ENCODE assay signal across 24 mouse cellular contexts in genomic region chr7:93044788-93045187, GRCm38 (mm10). TPM values are rescaled to one million over a fixed set of nuclear protein-coding genes. Genes with fewer than 3 reads are reported as not detected.
DNase-seq lines count a peak whose midpoint lies in the region; ATAC-seq and TF ChIP-seq lines count a peak whose summit lies in the region.
"Had no signal": no experiment of that assay in that cellular context is flagged by ENCODE, and none has a peak within 500 bp of the region (broad histone marks: within the 10 kb centered on the region; RNA-seq: fewer than 3 reads in every experiment).

No protein-coding gene starts in this region.

- no peak for DNase-seq in forebrain, postnatal 0 days
- no peak for DNase-seq in forebrain, embryonic 14.5 days (ENCODE audit: low spot score)
- DNase-seq in MN1 (ENCODE audit: low spot score) = peak; percentile 38
- DNase-seq: adrenal gland, adult 2 months; adrenal gland, postnatal 10 days; adrenal gland, postnatal 25 days; B cell, adult 2 months; cerebellum, adult 11-12 months; cerebellum, adult 2 months; cerebellum, adult 9-10 months; cerebellum, postnatal 25 days; embryo, embryonic 11 days had no signal

- H3K36me3 ChIP-seq in forebrain, postnatal 0 days (ENCODE audit: insufficient read depth) = no peaks in the 10 kb centered on the region
- H3K36me3 ChIP-seq in forebrain, embryonic 14.5 days (ENCODE audit: control insufficient read depth, insufficient read depth, low read length) = no peaks in the 10 kb centered on the region
- H3K36me3 ChIP-seq in hindbrain, embryonic 13.5 days = no peaks in the 10 kb centered on the region
- no peaks in the 10 kb centered on the region for H3K36me3 ChIP-seq in hindbrain, embryonic 12.5 days
- H3K36me3 ChIP-seq: embryonic facial prominence, embryonic 13.5 days; embryonic facial prominence, embryonic 15.5 days; forebrain, embryonic 10.5 days; forebrain, embryonic 12.5 days; forebrain, embryonic 15.5 days; G1E had no signal

- no peak overlapping the region for H3K4me2 ChIP-seq in forebrain, postnatal 0 days (ENCODE audit: low read depth)
- no peak overlapping the region for H3K4me2 ChIP-seq in forebrain, embryonic 14.5 days (ENCODE audit: low read length)
- H3K4me2 ChIP-seq in hindbrain, embryonic 13.5 days = no peak overlapping the region
- no peak overlapping the region for H3K4me2 ChIP-seq in hindbrain, embryonic 12.5 days (replicated peaks)
- H3K4me2 ChIP-seq: embryonic facial prominence, embryonic 13.5 days; embryonic facial prominence, embryonic 15.5 days; forebrain, embryonic 12.5 days; forebrain, embryonic 15.5 days had no signal

- H3K27ac ChIP-seq in forebrain, postnatal 0 days (ENCODE audit: low read depth, low read length) = no peak overlapping the region
- no peak overlapping the region for H3K27ac ChIP-seq in forebrain, embryonic 14.5 days (ENCODE audit: low read depth, low read length)
- H3K27ac ChIP-seq in hindbrain, embryonic 13.5 days = peak overlapping the region; percentile 13; the same call in 1 of the 2 replicates
- no peak overlapping the region for H3K27ac ChIP-seq in hindbrain, embryonic 12.5 days
- H3K27ac ChIP-seq: embryonic facial prominence, embryonic 13.5 days; embryonic facial prominence, embryonic 15.5 days; forebrain, embryonic 10.5 days; forebrain, embryonic 12.5 days; forebrain, embryonic 15.5 days had no signal

- WGBS in forebrain, postnatal 0 days = 84% methylated on average over 1 of the region's 1 CpGs
- WGBS in forebrain, embryonic 14.5 days = 88% methylated on average over 1 of the region's 1 CpGs
- 71% methylated on average over 1 of the region's 1 CpGs for WGBS in hindbrain, embryonic 13.5 days
- 82% methylated on average over 1 of the region's 1 CpGs for WGBS in hindbrain, embryonic 12.5 days

- ATAC-seq in forebrain, postnatal 0 days = peak; percentile 29; the same call in 1 of the 2 replicates
- no peak for ATAC-seq in forebrain, embryonic 14.5 days
- peak; percentile 52; the same call in 1 of the 2 replicates for ATAC-seq in hindbrain, embryonic 13.5 days (ENCODE audit: low FRiP score)
- no peak for ATAC-seq in hindbrain, embryonic 12.5 days (ENCODE audit: low FRiP score)
- ATAC-seq in cerebellum, adult (ENCODE audit: insufficient number of reproducible peaks, low FRiP score, low TSS enrichment) = no peak
- ATAC-seq: CD4-positive, CD25-positive, alpha-beta regulatory T cell, adult 4 months; forebrain, embryonic 15.5 days had no signal

- H3K4me3 ChIP-seq in forebrain, postnatal 0 days (ENCODE audit: low read depth, low read length) = no peak overlapping the region
- no peak overlapping the region for H3K4me3 ChIP-seq in forebrain, embryonic 14.5 days (ENCODE audit: low read depth, low read length)
- no peak overlapping the region for H3K4me3 ChIP-seq in hindbrain, embryonic 13.5 days
- no peak overlapping the region for H3K4me3 ChIP-seq in hindbrain, embryonic 12.5 days
- H3K4me3 ChIP-seq: embryonic facial prominence, embryonic 13.5 days; embryonic facial prominence, embryonic 15.5 days; erythroblast, embryonic 14.5 days; forebrain, embryonic 10.5 days; forebrain, embryonic 12.5 days; forebrain, embryonic 15.5 days had no signal

- TF ChIP-seq CTCF in forebrain, postnatal 0 days (IDR thresholded peaks at IDR 0.05; ENCODE audit: low read depth) = no peak

- H3K27me3 ChIP-seq in forebrain, postnatal 0 days (ENCODE audit: insufficient read depth, low read length) = no peaks in the 10 kb centered on the region
- no peaks in the 10 kb centered on the region; the same call in 1 of the 2 replicates for H3K27me3 ChIP-seq in forebrain, embryonic 14.5 days (replicated peaks; ENCODE audit: control insufficient read depth, insufficient read depth, low read length)
- no peaks in the 10 kb centered on the region for H3K27me3 ChIP-seq in hindbrain, embryonic 13.5 days
- no peaks in the 10 kb centered on the region for H3K27me3 ChIP-seq in hindbrain, embryonic 12.5 days
- H3K27me3 ChIP-seq: embryonic facial prominence, embryonic 13.5 days; embryonic facial prominence, embryonic 15.5 days; forebrain, embryonic 12.5 days; forebrain, embryonic 15.5 days had no signal

- no peak overlapping the region for H3K9ac ChIP-seq in forebrain, postnatal 0 days
- no peak overlapping the region for H3K9ac ChIP-seq in forebrain, embryonic 14.5 days (ENCODE audit: low read length)
- H3K9ac ChIP-seq in hindbrain, embryonic 13.5 days = no peak overlapping the region
- no peak overlapping the region for H3K9ac ChIP-seq in hindbrain, embryonic 12.5 days
- H3K9ac ChIP-seq: embryonic facial prominence, embryonic 13.5 days; embryonic facial prominence, embryonic 15.5 days; forebrain, embryonic 12.5 days; forebrain, embryonic 15.5 days had no signal

- no peaks in the 10 kb centered on the region for H3K9me3 ChIP-seq in forebrain, postnatal 0 days (ENCODE audit: low read length)
- H3K9me3 ChIP-seq in forebrain, embryonic 14.5 days (replicated peaks; ENCODE audit: control insufficient read depth, low read length) = no peaks in the 10 kb centered on the region
- H3K9me3 ChIP-seq in hindbrain, embryonic 13.5 days = no peaks in the 10 kb centered on the region
- H3K9me3 ChIP-seq in hindbrain, embryonic 12.5 days (replicated peaks) = no peaks in the 10 kb centered on the region
- H3K9me3 ChIP-seq: embryonic facial prominence, embryonic 13.5 days; embryonic facial prominence, embryonic 15.5 days; forebrain, embryonic 10.5 days; forebrain, embryonic 12.5 days; forebrain, embryonic 15.5 days; G1E had no signal

- H3K4me1 ChIP-seq in forebrain, postnatal 0 days (ENCODE audit: insufficient read depth) = no peaks in the 10 kb centered on the region
- H3K4me1 ChIP-seq in forebrain, embryonic 14.5 days (ENCODE audit: control insufficient read depth, insufficient read depth, low read length) = no peaks in the 10 kb centered on the region
- 0 out of 2 replicates have a peak, but pooled peaks cover 6% of the 10 kb centered on the region for H3K4me1 ChIP-seq in hindbrain, embryonic 13.5 days (replicated peaks)
- H3K4me1 ChIP-seq in hindbrain, embryonic 12.5 days = 0 out of 2 replicates have a peak, but pooled peaks cover 3% of the 10 kb centered on the region
- H3K4me1 ChIP-seq: embryonic facial prominence, embryonic 13.5 days; embryonic facial prominence, embryonic 15.5 days; forebrain, embryonic 10.5 days; forebrain, embryonic 12.5 days; forebrain, embryonic 15.5 days had no signal

RNA-seq across cellular contexts. Expression of gene Fam181b, which starts 34.9 kb away (rescaled TPM):
- total RNA-seq in forebrain, postnatal 0 days (2014; rRNA removed) = 40.0 and 42.6 TPM in 2 replicates
- 37.2 and 37.5 TPM in 2 replicates for polyA plus RNA-seq in forebrain, postnatal 0 days (2015; fragmentation: Nextera tagmentation; extraction: Ambion mirVana)
- 20.7 and 25.3 TPM in 2 replicates for polyA plus RNA-seq in forebrain, embryonic 14.5 days (2014; fragmentation: Nextera tagmentation; extraction: Ambion mirVana)
- polyA plus RNA-seq in hindbrain, embryonic 13.5 days (2015; fragmentation: Nextera tagmentation; extraction: Ambion mirVana) = 36.3 and 42.4 TPM in 2 replicates
- 44.6 and 46.6 TPM in 2 replicates for polyA plus RNA-seq in hindbrain, embryonic 12.5 days (2016; fragmentation: Nextera tagmentation; extraction: Ambion mirVana)
- total RNA-seq: CH12.LX had no signal
- polyA plus RNA-seq: CD4-positive, CD25-positive, alpha-beta regulatory T cell, adult 4 months; erythroblast, embryonic 14.5 days; G1E had no signal

Comparison
In these comparisons a context has a peak if more than half of its experiments do, and no peak if none do; other contexts are left out.
1. ATAC-seq: peak in forebrain, postnatal 0 days (single experiment) and hindbrain, embryonic 13.5 days (single experiment); none in forebrain, embryonic 14.5 days (single experiment), hindbrain, embryonic 12.5 days (single experiment) and cerebellum, adult (single experiment).